ENCODE assay signal across 9 mouse cellular contexts in genomic region chr3:102205458-102205830, GRCm38 (mm10). TPM values are rescaled to one million over a fixed set of nuclear protein-coding genes. Genes with fewer than 3 reads are reported as not detected.
DNase-seq lines count a peak whose midpoint lies in the region; ATAC-seq and TF ChIP-seq lines count a peak whose summit lies in the region.
"Had no signal": no experiment of that assay in that cellular context is flagged by ENCODE, and none has a peak within 500 bp of the region (broad histone marks: within the 10 kb centered on the region; RNA-seq: fewer than 3 reads in every experiment).

No protein-coding gene starts in this region.

- no peak for ATAC-seq in hindbrain, embryonic 11.5 days (ENCODE audit: low FRiP score)
- ATAC-seq in erythroblast, adult 5-6 weeks (replicated peaks; ENCODE audit: low FRiP score, poor library complexity, severe bottlenecking), result no peak

- peak overlapping the region; percentile 97; the same call in 1 of the 2 replicates for H3K4me2 ChIP-seq in hindbrain, embryonic 11.5 days (replicated peaks; ENCODE audit: low read depth, low read length)

- no peak overlapping the region for H3K27ac ChIP-seq in ES-E14 (ENCODE audit: insufficient read depth, low read depth, low read length, poor library complexity, severe bottlenecking)
- H3K27ac ChIP-seq in hindbrain, embryonic 11.5 days (ENCODE audit: low read depth, low read length), result no peak overlapping the region

- WGBS in hindbrain, embryonic 11.5 days, result 1% methylated on average over 7 of the region's 7 CpGs

- H3K4me3 ChIP-seq in E14TG2a.4 (replicated peaks; ENCODE audit: low read length), result peak overlapping the region; percentile 29
- H3K4me3 ChIP-seq in ES-E14 (ENCODE audit: insufficient read depth in 1 of 2, low read depth in 1 of 2, low read length in 2 of 2, poor library complexity in 1 of 2, severe bottlenecking in 1 of 2), result peak overlapping the region in 1 of 2 experiments; percentile 8; a peak in 2 of 4 replicates
- H3K4me3 ChIP-seq in hindbrain, embryonic 11.5 days (ENCODE audit: low read depth, low read length), result no peak overlapping the region

- in situ Hi-C loops in ES-E14 (cut with MboI; ENCODE audit: low sequenced_read_pairs in 2 of 2, unreplicated experiment in 2 of 2), result no loop called here

- H3K27me3 ChIP-seq in E14TG2a.4 (ENCODE audit: insufficient read depth, low read length), result peaks cover 21% of the 10 kb centered on the region
- peaks cover 13% of the 10 kb centered on the region for H3K27me3 ChIP-seq in hindbrain, embryonic 11.5 days (ENCODE audit: control insufficient read depth, insufficient read depth, low read length)

- DNase-seq in ES-E14 (ENCODE audit: low read depth, low spot score), result no peak
- peak; percentile 45 for DNase-seq in hindbrain, embryonic 11.5 days (ENCODE audit: low spot score)
- DNase-seq in mesoderm, embryonic 11.5 days (ENCODE audit: low read depth, low spot score), result peak; percentile 64
- no peak for DNase-seq in adrenal gland, postnatal 25 days
- no peak for DNase-seq in cerebellum, postnatal 4 days (ENCODE audit: low spot score in 2 of 2)
- DNase-seq: cerebellum, adult 11-12 months; gastrocnemius, postnatal 10 days had no signal

- H3K4me1 ChIP-seq in E14TG2a.4 (replicated peaks; ENCODE audit: low read depth, low read length) (peaks cover 45% of the 10 kb centered on the region), ES-E14 (ENCODE audit: control insufficient read depth in 2 of 2, insufficient read depth in 2 of 2, low read length in 2 of 2, poor library complexity in 1 of 2) (peaks cover 0 to 8% of the 10 kb centered on the region in 2 experiments; a peak in 3 of 4 replicates)
- peaks cover 3% of the 10 kb centered on the region for H3K4me1 ChIP-seq in hindbrain, embryonic 11.5 days (replicated peaks; ENCODE audit: control insufficient read depth, insufficient read depth, low read length)

- H3K9me3 ChIP-seq in E14TG2a.4 (ENCODE audit: low read length) (peaks cover 5% of the 10 kb centered on the region; the same call in 1 of the 2 replicates), ES-E14 (ENCODE audit: control insufficient read depth, insufficient read depth, low read depth, low read length) (no peaks in the 10 kb centered on the region)
- H3K9me3 ChIP-seq in hindbrain, embryonic 11.5 days (ENCODE audit: control insufficient read depth, low read length), result no peaks in the 10 kb centered on the region

- H3K36me3 ChIP-seq in E14TG2a.4 (ENCODE audit: insufficient read depth, low read length) (no peaks in the 10 kb centered on the region), ES-E14 (ENCODE audit: control insufficient read depth, insufficient read depth, low read length, poor library complexity, severe bottlenecking) (no peaks in the 10 kb centered on the region)
- H3K36me3 ChIP-seq in hindbrain, embryonic 11.5 days (ENCODE audit: control insufficient read depth, insufficient read depth, low read length), result no peaks in the 10 kb centered on the region

- no peak overlapping the region for H3K9ac ChIP-seq in ES-E14 (ENCODE audit: insufficient read depth, low read depth, low read length, poor library complexity, severe bottlenecking)
- no peak overlapping the region for H3K9ac ChIP-seq in hindbrain, embryonic 11.5 days (ENCODE audit: low read depth, low read length)

- TF ChIP-seq CTCF in E14TG2a.4 (conservative IDR thresholded peaks at IDR 0.05; ENCODE audit: low read length), result no peak

TF ChIP-seq in ES-E14, 5 proteins besides CTCF, POLR2A, EP300 and RAD21:
- TF ChIP-seq HCFC1 (IDR thresholded peaks at IDR 0.05; ENCODE audit: borderline replicate concordance, insufficient read depth, low read length) (no peak), CHD2 (IDR thresholded peaks at IDR 0.05; ENCODE audit: low read depth, low read length) (no peak), MAFK (IDR thresholded peaks at IDR 0.05; ENCODE audit: insufficient read depth, low read depth, low read length) (peak; percentile 92)

RNA-seq across cellular contexts. Expression of gene Vangl1, which starts 1.0 kb away (rescaled TPM):
- 119 and 167 TPM in 2 replicates for total RNA-seq in ES-E14 (2012; rRNA removed)
- polyA plus RNA-seq in hindbrain, embryonic 11.5 days (2014; fragmentation: Nextera tagmentation; extraction: Ambion mirVana), result 10.9 and 12.3 TPM in 2 replicates
- 54.0 and 65.0 TPM in 2 replicates for total RNA-seq in erythroblast, adult 5-6 weeks (2015; ENCODE audit: low replicate concordance)
- total RNA-seq in erythroblast, adult 5-6 weeks (2017; ENCODE audit: low replicate concordance), result 178 and 194 TPM in 2 replicates
- 29.7 and 38.9 TPM in 2 replicates for total RNA-seq in adrenal gland, postnatal 25 days (2021)

Comparison
In these comparisons a context has a peak if more than half of its experiments do, and no peak if none do; other contexts are left out.
1. DNase-seq: peak in hindbrain, embryonic 11.5 days (single experiment) and mesoderm, embryonic 11.5 days (single experiment); none in ES-E14 (single experiment), adrenal gland, postnatal 25 days (single experiment) and cerebellum, postnatal 4 days (0 of 2).